Comparison of ENCODE assay signal across 19 mouse cellular contexts in genomic region chr1:98191331-98191730, GRCm38 (mm10).
DNase-seq lines count a peak whose midpoint lies in the region; ATAC-seq lines count a peak whose summit lies in the region.
"Had no signal": no experiment of that assay in that cellular context is flagged by ENCODE, and none has a peak within 500 bp of the region (broad histone marks: within the 10 kb centered on the region; RNA-seq: fewer than 3 reads in every experiment).

No protein-coding gene starts in this region.

- no peak overlapping the region for H3K4me3 ChIP-seq in embryonic facial prominence, embryonic 14.5 days (ENCODE audit: low read depth, low read length)
- H3K4me3 ChIP-seq in embryonic facial prominence, embryonic 10.5 days: no peak overlapping the region
- H3K4me3 ChIP-seq in forebrain, embryonic 10.5 days: no peak overlapping the region
- no peak overlapping the region for H3K4me3 ChIP-seq in hindbrain, embryonic 11.5 days (ENCODE audit: low read depth, low read length)
- H3K4me3 ChIP-seq in midbrain, embryonic 14.5 days (replicated peaks; ENCODE audit: low read depth, low read length): no peak overlapping the region
- H3K4me3 ChIP-seq: heart, embryonic 12.5 days; limb, embryonic 13.5 days; myocyte had no signal

- H3K4me2 ChIP-seq in embryonic facial prominence, embryonic 14.5 days (ENCODE audit: low read depth, low read length): no peak overlapping the region
- H3K4me2 ChIP-seq in hindbrain, embryonic 11.5 days (replicated peaks; ENCODE audit: low read depth, low read length): no peak overlapping the region
- peak overlapping the region; percentile 13; the same call in 1 of the 2 replicates for H3K4me2 ChIP-seq in midbrain, embryonic 14.5 days (ENCODE audit: low read length)
- H3K4me2 ChIP-seq: heart, embryonic 12.5 days; limb, embryonic 13.5 days had no signal

- DNase-seq in embryonic facial prominence, embryonic 14.5 days (ENCODE audit: low spot score): peak; percentile 16
- no peak for DNase-seq in embryonic facial prominence, embryonic 10.5 days (ENCODE audit: low spot score)
- no peak for DNase-seq in forebrain, embryonic 10.5 days (ENCODE audit: extremely low spot score, low spot score)
- DNase-seq in hindbrain, embryonic 11.5 days (ENCODE audit: low spot score): peak; percentile 0
- DNase-seq in midbrain, embryonic 14.5 days: peak; percentile 58
- no peak for DNase-seq in cerebellum, adult 9-10 months
- DNase-seq in frontal cortex, postnatal 36 days (ENCODE audit: low spot score in 2 of 2): no peak
- no peak for DNase-seq in lung, postnatal 14 days
- DNase-seq: adrenal gland, postnatal 25 days; gastrocnemius, postnatal 36 days; heart, postnatal 4 days; kidney, adult 11 months; kidney, postnatal 25 days; liver, postnatal 0 days; thymus, postnatal 4 days had no signal

- H3K36me3 ChIP-seq in embryonic facial prominence, embryonic 14.5 days (ENCODE audit: control insufficient read depth, insufficient read depth, low read length): no peaks in the 10 kb centered on the region
- no peaks in the 10 kb centered on the region for H3K36me3 ChIP-seq in embryonic facial prominence, embryonic 10.5 days (replicated peaks)
- no peaks in the 10 kb centered on the region for H3K36me3 ChIP-seq in forebrain, embryonic 10.5 days (replicated peaks)
- no peaks in the 10 kb centered on the region for H3K36me3 ChIP-seq in hindbrain, embryonic 11.5 days (ENCODE audit: control insufficient read depth, insufficient read depth, low read length)
- no peaks in the 10 kb centered on the region for H3K36me3 ChIP-seq in midbrain, embryonic 14.5 days (ENCODE audit: control insufficient read depth, insufficient read depth, low read length)
- H3K36me3 ChIP-seq: heart, embryonic 12.5 days; limb, embryonic 13.5 days had no signal

- no peaks in the 10 kb centered on the region for H3K27me3 ChIP-seq in embryonic facial prominence, embryonic 14.5 days (replicated peaks; ENCODE audit: control insufficient read depth, insufficient read depth, low read length)
- H3K27me3 ChIP-seq in embryonic facial prominence, embryonic 10.5 days (replicated peaks; ENCODE audit: low read depth, poor library complexity, severe bottlenecking): no peaks in the 10 kb centered on the region
- no peaks in the 10 kb centered on the region for H3K27me3 ChIP-seq in forebrain, embryonic 10.5 days (ENCODE audit: poor library complexity, severe bottlenecking)
- no peaks in the 10 kb centered on the region for H3K27me3 ChIP-seq in hindbrain, embryonic 11.5 days (ENCODE audit: control insufficient read depth, insufficient read depth, low read length)
- no peaks in the 10 kb centered on the region; the same call in 1 of the 2 replicates for H3K27me3 ChIP-seq in midbrain, embryonic 14.5 days (ENCODE audit: control insufficient read depth, insufficient read depth, low read length)
- H3K27me3 ChIP-seq: CH12.LX; heart, embryonic 12.5 days; limb, embryonic 13.5 days had no signal

- no peak for ATAC-seq in embryonic facial prominence, embryonic 14.5 days (ENCODE audit: low read depth)
- no peak for ATAC-seq in hindbrain, embryonic 11.5 days (ENCODE audit: low FRiP score)
- no peak for ATAC-seq in midbrain, embryonic 14.5 days (ENCODE audit: low FRiP score, low TSS enrichment)
- ATAC-seq: liver, postnatal 0 days had no signal

- H3K9me3 ChIP-seq in embryonic facial prominence, embryonic 14.5 days (ENCODE audit: control insufficient read depth, low read length): no peaks in the 10 kb centered on the region
- H3K9me3 ChIP-seq in embryonic facial prominence, embryonic 10.5 days: no peaks in the 10 kb centered on the region
- no peaks in the 10 kb centered on the region for H3K9me3 ChIP-seq in forebrain, embryonic 10.5 days
- H3K9me3 ChIP-seq in hindbrain, embryonic 11.5 days (ENCODE audit: control insufficient read depth, low read length): no peaks in the 10 kb centered on the region
- H3K9me3 ChIP-seq in midbrain, embryonic 14.5 days (ENCODE audit: control insufficient read depth, low read length): no peaks in the 10 kb centered on the region
- H3K9me3 ChIP-seq: limb, embryonic 13.5 days had no signal

- WGBS in embryonic facial prominence, embryonic 14.5 days: 36% methylated on average over 2 of the region's 2 CpGs
- WGBS in embryonic facial prominence, embryonic 10.5 days: 24% methylated on average over 2 of the region's 2 CpGs
- 12% methylated on average over 2 of the region's 2 CpGs for WGBS in forebrain, embryonic 10.5 days
- 16% methylated on average over 2 of the region's 2 CpGs for WGBS in hindbrain, embryonic 11.5 days
- 5% methylated on average over 2 of the region's 2 CpGs for WGBS in midbrain, embryonic 14.5 days

- no peak overlapping the region for H3K9ac ChIP-seq in embryonic facial prominence, embryonic 14.5 days (ENCODE audit: low read depth, low read length)
- H3K9ac ChIP-seq in hindbrain, embryonic 11.5 days (ENCODE audit: low read depth, low read length): no peak overlapping the region
- no peak overlapping the region for H3K9ac ChIP-seq in midbrain, embryonic 14.5 days (replicated peaks; ENCODE audit: low read length)
- H3K9ac ChIP-seq: heart, embryonic 12.5 days; limb, embryonic 13.5 days; liver, postnatal 0 days had no signal

- H3K4me1 ChIP-seq in embryonic facial prominence, embryonic 14.5 days (ENCODE audit: control insufficient read depth, insufficient read depth, low read length): peaks cover 3% of the 10 kb centered on the region; the same call in 1 of the 2 replicates
- H3K4me1 ChIP-seq in embryonic facial prominence, embryonic 10.5 days: peaks cover 13% of the 10 kb centered on the region
- H3K4me1 ChIP-seq in forebrain, embryonic 10.5 days: peaks cover 39% of the 10 kb centered on the region
- H3K4me1 ChIP-seq in hindbrain, embryonic 11.5 days (replicated peaks; ENCODE audit: control insufficient read depth, insufficient read depth, low read length): no peaks in the 10 kb centered on the region; the same call in 1 of the 2 replicates
- peaks cover 40% of the 10 kb centered on the region for H3K4me1 ChIP-seq in midbrain, embryonic 14.5 days (ENCODE audit: control insufficient read depth, insufficient read depth, low read length)
- H3K4me1 ChIP-seq: heart, embryonic 12.5 days had no signal

- H3K27ac ChIP-seq in embryonic facial prominence, embryonic 14.5 days (replicated peaks; ENCODE audit: low read depth, low read length): no peak overlapping the region
- no peak overlapping the region for H3K27ac ChIP-seq in embryonic facial prominence, embryonic 10.5 days (replicated peaks)
- peak overlapping the region; percentile 76; the same call in 1 of the 2 replicates for H3K27ac ChIP-seq in forebrain, embryonic 10.5 days
- peak overlapping the region; percentile 71; the same call in 1 of the 2 replicates for H3K27ac ChIP-seq in hindbrain, embryonic 11.5 days (ENCODE audit: low read depth, low read length)
- H3K27ac ChIP-seq in midbrain, embryonic 14.5 days (replicated peaks; ENCODE audit: low read depth, low read length): peak overlapping the region; percentile 90
- H3K27ac ChIP-seq: limb, embryonic 13.5 days had no signal

Comparison
In these comparisons a context has a peak if more than half of its experiments do, and no peak if none do; other contexts are left out.
1. DNase-seq: peak in embryonic facial prominence, embryonic 14.5 days (single experiment), hindbrain, embryonic 11.5 days (single experiment) and midbrain, embryonic 14.5 days (single experiment); none in embryonic facial prominence, embryonic 10.5 days (single experiment), forebrain, embryonic 10.5 days (single experiment), cerebellum, adult 9-10 months (single experiment), frontal cortex, postnatal 36 days (0 of 2) and lung, postnatal 14 days (single experiment).
2. H3K27ac ChIP-seq: peak in forebrain, embryonic 10.5 days (single experiment), hindbrain, embryonic 11.5 days (single experiment) and midbrain, embryonic 14.5 days (single experiment); none in embryonic facial prominence, embryonic 14.5 days (single experiment) and embryonic facial prominence, embryonic 10.5 days (single experiment).